Mouse (Mus musculus) lung, adult 18-20 months (tissue): Measurements from ENCODE around the gene Olfr750.

Experiments used
- DNase-seq, 2 experiments: peaks; one replicate each; pipeline ENCODE4 v3.0.0; 2022; ENCODE audit warnings: mixed read lengths in 2 of 2

Olfr750 gene

GRCm38 (mm10) chr14:51074335-51074734 lies at the start of gene Olfr750:
Gene Olfr750, minus strand, starts transcription at chr14:51074435.
- DNase-seq, result no peak

GRCm38 (mm10) chr14:51113916-51114560 lies 39.8 kb upstream of the Olfr750 start, which contains the start of gene Eddm3b:
Gene Eddm3b, plus strand, starts transcription at chr14:51114426.
- no peak for DNase-seq

GRCm38 (mm10) chr14:51113476-51113875 lies 39.2 kb upstream of the Olfr750 start:
- no peak for DNase-seq

GRCm38 (mm10) chr14:51111966-51112365 lies 37.7 kb upstream of the Olfr750 start:
- DNase-seq, result no peak

- DNase-seq, result no peak
Measured at GRCm38 (mm10) chr14:51106449-51106967, 32.3 kb upstream of the Olfr750 start.

GRCm38 (mm10) chr14:51104366-51104765 lies 30.1 kb upstream of the Olfr750 start:
- no peak for DNase-seq

GRCm38 (mm10) chr14:51103217-51103616 lies 29.0 kb upstream of the Olfr750 start:
- peak; percentile 51 to 54 for DNase-seq

GRCm38 (mm10) chr14:51101284-51101683 lies 27.0 kb upstream of the Olfr750 start:
- DNase-seq, result peak in 1 of 2 experiments; percentile 12

GRCm38 (mm10) chr14:51098921-51099320 lies 24.7 kb upstream of the Olfr750 start:
- no peak for DNase-seq

- peak; percentile 56 to 84 for DNase-seq
Measured at GRCm38 (mm10) chr14:51098300-51098699, 24.1 kb upstream of the Olfr750 start.

GRCm38 (mm10) chr14:51095736-51096524 lies 21.7 kb upstream of the Olfr750 start:
- peak; percentile 74 to 75 for DNase-seq

GRCm38 (mm10) chr14:51094921-51095320 lies 20.7 kb upstream of the Olfr750 start:
- DNase-seq, result no peak

- peak; percentile 46 to 67 for DNase-seq
Measured at GRCm38 (mm10) chr14:51094096-51094875, 20.1 kb upstream of the Olfr750 start.

- no peak for DNase-seq
Measured at GRCm38 (mm10) chr14:51093496-51093895, 19.3 kb upstream of the Olfr750 start.

GRCm38 (mm10) chr14:51092073-51092620 lies 17.9 kb upstream of the Olfr750 start:
- no peak for DNase-seq

GRCm38 (mm10) chr14:51090921-51091900 lies 17.0 kb upstream of the Olfr750 start, which contains the start of the genes Rnase4 and Ang:
Gene Rnase4, plus strand, starts transcription at chr14:51091077.
Gene Ang, plus strand, starts transcription at chr14:51091150.
- DNase-seq, result peak; percentile 83 to 86

GRCm38 (mm10) chr14:51090077-51090781 lies 16.0 kb upstream of the Olfr750 start:
- peak; percentile 82 to 83 for DNase-seq

- DNase-seq, result no peak
Measured at GRCm38 (mm10) chr14:51089674-51090076, 15.4 kb upstream of the Olfr750 start.

- DNase-seq, result peak; percentile 96
Measured at GRCm38 (mm10) chr14:51088970-51089673, 14.9 kb upstream of the Olfr750 start.
